Comparison of ENCODE assay signal across 18 mouse cellular contexts in the genomic region with DNA sequence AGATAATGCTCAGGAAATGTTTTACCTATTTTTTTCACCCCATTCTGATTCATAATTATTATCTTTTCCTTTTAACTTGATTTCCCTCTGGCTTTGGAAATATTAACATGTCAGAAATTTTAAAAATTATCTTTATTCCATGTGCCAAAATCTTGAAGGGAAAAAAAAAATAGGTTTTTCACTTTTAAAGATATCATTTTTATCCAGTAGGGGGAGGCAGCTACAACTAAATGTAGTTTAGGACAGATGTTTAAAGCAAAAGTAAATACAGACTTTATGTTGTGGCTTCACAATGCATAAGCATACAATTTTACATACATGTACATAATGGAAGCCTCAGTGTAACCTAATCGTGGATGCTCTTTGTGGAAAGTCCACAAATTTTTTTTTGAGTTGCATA.
DNase-seq lines count a peak whose midpoint lies in the region; ATAC-seq and TF ChIP-seq lines count a peak whose summit lies in the region.
"Had no signal": no experiment of that assay in that cellular context is flagged by ENCODE, and none has a peak within 500 bp of the region (broad histone marks: within the 10 kb centered on the region; RNA-seq: fewer than 3 reads in every experiment).

No protein-coding gene starts in this region.

- TF ChIP-seq CTCF in heart, postnatal 0 days (IDR thresholded peaks at IDR 0.05; ENCODE audit: low read depth), result peak; percentile 36
- TF ChIP-seq CTCF in liver, postnatal 0 days (IDR thresholded peaks at IDR 0.05; ENCODE audit: low read depth), result peak; percentile 27; the same call in 1 of the 2 replicates
- peak; percentile 26; the same call in 1 of the 2 replicates for TF ChIP-seq CTCF in E14TG2a.4 (conservative IDR thresholded peaks at IDR 0.05; ENCODE audit: low read length)

- no peaks in the 10 kb centered on the region for H3K27me3 ChIP-seq in heart, postnatal 0 days (ENCODE audit: control insufficient read depth, insufficient read depth, low read length)
- H3K27me3 ChIP-seq in liver, postnatal 0 days (ENCODE audit: insufficient read depth, low read length), result no peaks in the 10 kb centered on the region
- no peaks in the 10 kb centered on the region for H3K27me3 ChIP-seq in E14TG2a.4 (ENCODE audit: insufficient read depth, low read length)
- no peaks in the 10 kb centered on the region for H3K27me3 ChIP-seq in neural tube, embryonic 15.5 days (replicated peaks)
- H3K27me3 ChIP-seq: liver, embryonic 12.5 days; megakaryocyte, embryonic 14.5 days; neural tube, embryonic 12.5 days had no signal

- no peak for ATAC-seq in heart, postnatal 0 days (ENCODE audit: insufficient read depth, low read depth)
- ATAC-seq in liver, postnatal 0 days, result no peak
- ATAC-seq in neural tube, embryonic 15.5 days (ENCODE audit: low FRiP score), result no peak
- ATAC-seq: hindbrain, embryonic 16.5 days; liver, embryonic 12.5 days had no signal

- WGBS in heart, postnatal 0 days, result 54% methylated on average over 1 of the region's 1 CpGs
- 66% methylated on average over 1 of the region's 1 CpGs for WGBS in liver, postnatal 0 days (ENCODE audit: insufficient replicate concordance)
- WGBS in neural tube, embryonic 15.5 days, result 79% methylated on average over 1 of the region's 1 CpGs

- no peak for DNase-seq in heart, postnatal 0 days (ENCODE audit: low spot score)
- no peak for DNase-seq in heart, adult 9 months (ENCODE audit: low spot score in 2 of 2)
- DNase-seq in liver, postnatal 0 days, result no peak
- DNase-seq in liver (no peak), NIH3T3 (ENCODE audit: low read depth) (peak; percentile 63)
- DNase-seq in spleen, postnatal 4 days (ENCODE audit: low spot score in 2 of 2), result no peak
- DNase-seq: cerebellum, adult 9-10 months; gastrocnemius, postnatal 14 days; heart, postnatal 10 days; kidney, adult 8-10 months; kidney, postnatal 4 days; lung, postnatal 10 days had no signal

- H3K36me3 ChIP-seq in heart, postnatal 0 days (replicated peaks; ENCODE audit: control insufficient read depth, insufficient read depth, low read length), result no peaks in the 10 kb centered on the region
- H3K36me3 ChIP-seq in liver, postnatal 0 days (replicated peaks; ENCODE audit: insufficient read depth, low read length), result no peaks in the 10 kb centered on the region
- H3K36me3 ChIP-seq in E14TG2a.4 (ENCODE audit: insufficient read depth, low read length), result no peaks in the 10 kb centered on the region
- no peaks in the 10 kb centered on the region for H3K36me3 ChIP-seq in neural tube, embryonic 15.5 days
- H3K36me3 ChIP-seq: liver, embryonic 12.5 days; neural tube, embryonic 12.5 days had no signal

- no peak for TF ChIP-seq EP300 in heart, postnatal 0 days (IDR thresholded peaks at IDR 0.05; ENCODE audit: low read depth)
- no peak for TF ChIP-seq EP300 in liver, postnatal 0 days (IDR thresholded peaks at IDR 0.05; ENCODE audit: low read depth)

- no peaks in the 10 kb centered on the region for H3K9me3 ChIP-seq in heart, postnatal 0 days (replicated peaks; ENCODE audit: control insufficient read depth, low read length)
- H3K9me3 ChIP-seq in liver, postnatal 0 days (ENCODE audit: low read length), result no peaks in the 10 kb centered on the region
- H3K9me3 ChIP-seq in E14TG2a.4 (ENCODE audit: low read length), result no peaks in the 10 kb centered on the region
- no peaks in the 10 kb centered on the region for H3K9me3 ChIP-seq in neural tube, embryonic 15.5 days (replicated peaks)
- H3K9me3 ChIP-seq: liver, embryonic 12.5 days; megakaryocyte, embryonic 14.5 days; neural tube, embryonic 12.5 days had no signal

- no peak overlapping the region for H3K4me2 ChIP-seq in heart, postnatal 0 days (ENCODE audit: low read depth, low read length)
- H3K4me2 ChIP-seq in liver, postnatal 0 days (ENCODE audit: low read depth, low read length), result no peak overlapping the region
- no peak overlapping the region for H3K4me2 ChIP-seq in neural tube, embryonic 15.5 days
- H3K4me2 ChIP-seq: liver, embryonic 12.5 days; neural tube, embryonic 12.5 days had no signal

- H3K27ac ChIP-seq in heart, postnatal 0 days (ENCODE audit: low read depth), result no peak overlapping the region
- no peak overlapping the region for H3K27ac ChIP-seq in liver, postnatal 0 days (ENCODE audit: low read depth)
- no peak overlapping the region for H3K27ac ChIP-seq in neural tube, embryonic 15.5 days (replicated peaks)
- H3K27ac ChIP-seq: liver, embryonic 12.5 days; neural tube, embryonic 12.5 days had no signal

- H3K4me1 ChIP-seq in heart, postnatal 0 days (ENCODE audit: control insufficient read depth, insufficient read depth), result no peaks in the 10 kb centered on the region
- no peaks in the 10 kb centered on the region for H3K4me1 ChIP-seq in liver, postnatal 0 days (ENCODE audit: insufficient read depth)
- peaks cover 10% of the 10 kb centered on the region for H3K4me1 ChIP-seq in E14TG2a.4 (replicated peaks; ENCODE audit: low read depth, low read length)
- no peaks in the 10 kb centered on the region for H3K4me1 ChIP-seq in neural tube, embryonic 15.5 days
- H3K4me1 ChIP-seq: liver, embryonic 12.5 days; megakaryocyte, embryonic 14.5 days; neural tube, embryonic 12.5 days had no signal

- H3K9ac ChIP-seq in heart, postnatal 0 days (replicated peaks; ENCODE audit: low read depth, low read length), result no peak overlapping the region
- H3K9ac ChIP-seq in liver, postnatal 0 days (replicated peaks), result no peak overlapping the region
- no peak overlapping the region for H3K9ac ChIP-seq in neural tube, embryonic 15.5 days (replicated peaks)
- H3K9ac ChIP-seq: liver, embryonic 12.5 days; neural tube, embryonic 12.5 days had no signal

- no peak overlapping the region for H3K4me3 ChIP-seq in heart, postnatal 0 days (ENCODE audit: low read depth, low read length)
- H3K4me3 ChIP-seq in liver, postnatal 0 days (ENCODE audit: low read depth, low read length), result no peak overlapping the region
- H3K4me3 ChIP-seq in E14TG2a.4 (replicated peaks; ENCODE audit: low read length), result no peak overlapping the region
- no peak overlapping the region for H3K4me3 ChIP-seq in neural tube, embryonic 15.5 days (replicated peaks)
- H3K4me3 ChIP-seq: liver, embryonic 12.5 days; megakaryocyte, embryonic 14.5 days; neural tube, embryonic 12.5 days had no signal
